Mouse (Mus musculus) lung, postnatal 0 days (tissue): ENCODE measurements around the gene Itgae. TPM values are rescaled to one million over a fixed set of nuclear protein-coding genes. Genes with fewer than 3 reads are reported as not detected.

Experiments used
- ATAC-seq: fragments of 200-750 bp; cut with Nextera tagmentation; 2 replicates; pipeline ENCODE4 v1.8.0; 2017; ENCODE audit warnings: moderate library complexity
- DNase-seq: peaks from one replicate; pipeline ENCODE4 v3.0.0-alpha.2; 2016; ENCODE audit warnings: low spot score
- H3K27ac ChIP-seq: fragments of 300-500 bp; sonication (generic); 2 replicates; pipeline ENCODE4 v1.5.1; 2014; ENCODE audit warnings: antibody characterized with exemption, mild to moderate bottlenecking, low read length, mixed read lengths
- H3K27me3 ChIP-seq: fragments of 300-500 bp; sonication (generic); replicated peaks from 2 replicates; pipeline ENCODE4 v1.6.1; 2014; ENCODE audit warnings: low read length, mixed read lengths; ENCODE audit not compliant: insufficient read depth
- H3K36me3 ChIP-seq: fragments of 300-500 bp; sonication (generic); 2 replicates; pipeline ENCODE4 v1.6.1; 2014; ENCODE audit warnings: low read length, mixed read lengths; ENCODE audit not compliant: insufficient read depth
- H3K4me1 ChIP-seq: fragments of 300-500 bp; sonication (generic); 2 replicates; pipeline ENCODE4 v1.6.1; 2014; ENCODE audit warnings: antibody characterized with exemption, low read depth, low read length, mixed read lengths; ENCODE audit not compliant: insufficient read depth
- H3K4me2 ChIP-seq: fragments of 300-500 bp; sonication (generic); replicated peaks from 2 replicates; pipeline ENCODE4 v1.6.1; 2014; ENCODE audit warnings: low read depth, mild to moderate bottlenecking, low read length, moderate library complexity, mixed read lengths
- H3K4me3 ChIP-seq: fragments of 300-500 bp; sonication (generic); 2 replicates; pipeline ENCODE4 v1.5.1; 2014; ENCODE audit warnings: low read depth, low read length
- H3K9ac ChIP-seq: fragments of 300-500 bp; sonication (generic); replicated peaks from 2 replicates; pipeline ENCODE4 v1.6.1; 2014; ENCODE audit warnings: low read depth, mild to moderate bottlenecking
- H3K9me3 ChIP-seq: fragments of 300-500 bp; sonication (generic); 2 replicates; pipeline ENCODE4 v1.6.1; 2016; ENCODE audit warnings: low read length, mixed read lengths
- CTCF ChIP-seq: IDR thresholded peaks from 2 replicates; pipeline ENCODE4 v1.5.1; 2016; ENCODE audit warnings: antibody characterized with exemption, mild to moderate bottlenecking
- EP300 ChIP-seq: IDR thresholded peaks from 2 replicates; pipeline ENCODE4 v1.6.1; 2016; ENCODE audit warnings: antibody characterized with exemption, mild to moderate bottlenecking, control low read depth
- WGBS: fragments of 180-500 bp; shearing (Covaris S2); extraction: QIAGEN DNeasy Blood & Tissue Kit; methylation state at CpG from one replicate; pipeline ENCODE4 v1.1.7; 2014; 5-methylcytosine and 5-hydroxymethylcytosine counted together
- polyA plus RNA-seq: library from polyadenylated mRNA; unstranded; fragments of >200 nt; fragmentation: Nextera tagmentation; extraction: Ambion mirVana; gene quantifications from 2 replicates; pipeline ENCODE4 v1.2.1, GENCODE M21; 2015

Gene Itgae
- polyA plus RNA-seq, 1 experiment from 2014 or later = 0.30 TPM

- ATAC-seq = no peak
- 70% methylated on average over 6 of the region's 6 CpGs for WGBS
- Histone ChIP-seq H3K27me3 (no peaks in the 10 kb centered on the region), H3K36me3 (no peaks in the 10 kb centered on the region), H3K9ac (no peak overlapping the region), H3K4me3 (no peak overlapping the region), H3K4me1 (no peaks in the 10 kb centered on the region), H3K4me2 (no peak overlapping the region), H3K9me3 (no peaks in the 10 kb centered on the region), H3K27ac (no peak overlapping the region)
- DNase-seq = no peak
- TF ChIP-seq CTCF (no peak), EP300 (no peak)
These were observed 64.7 kb downstream of the Itgae start for GRCm38 (mm10) chr11:73155071-73155470.

- Histone ChIP-seq H3K9ac (no peak within 1 kb of the TSS; the same call in 1 of the 2 replicates), H3K27ac (no peak within 1 kb of the TSS), H3K4me1 (no peaks in the 10 kb centered on the region), H3K4me2 (peak within 1 kb of the TSS; percentile 74), H3K4me3 (peak within 1 kb of the TSS; percentile 39), H3K27me3 (no peaks in the 10 kb centered on the region), H3K9me3 (no peaks in the 10 kb centered on the region), H3K36me3 (no peaks in the 10 kb centered on the region)
- peak; percentile 78 for ATAC-seq
- TF ChIP-seq CTCF = no peak
- TF ChIP-seq EP300 = no peak
- WGBS = 3% methylated on average over 49 of the region's 49 CpGs
- DNase-seq = peak; percentile 51
These were observed 69.8 kb downstream of the Itgae start, which contains the start of gene P2rx5 for GRCm38 (mm10) chr11:73159957-73160810. Gene P2rx5, plus strand, starts transcription at chr11:73160421.

GRCm38 (mm10) chr11:73160811-73161200 is 70.4 kb downstream of the Itgae start:
- Histone ChIP-seq H3K27ac (no peak overlapping the region), H3K4me1 (no peaks in the 10 kb centered on the region)
- 15% methylated on average over 6 of the region's 6 CpGs for WGBS

GRCm38 (mm10) chr11:73161616-73162015 is 71.2 kb downstream of the Itgae start:
- H3K4me1 ChIP-seq = no peaks in the 10 kb centered on the region
- ATAC-seq = no peak
- H3K9me3 ChIP-seq = no peaks in the 10 kb centered on the region
- H3K4me2 ChIP-seq = no peak overlapping the region
- H3K4me3 ChIP-seq = no peak overlapping the region
- WGBS = 71% methylated on average over 4 of the region's 4 CpGs
- no peak overlapping the region for H3K27ac ChIP-seq
- TF ChIP-seq CTCF = no peak
- TF ChIP-seq EP300 = no peak
- no peaks in the 10 kb centered on the region for H3K36me3 ChIP-seq
- no peaks in the 10 kb centered on the region for H3K27me3 ChIP-seq
- no peak overlapping the region for H3K9ac ChIP-seq
- no peak for DNase-seq

More at GRCm38 (mm10) chr11:73160811-73161200, 70.4 kb downstream of the Itgae start:
- Histone ChIP-seq H3K9ac (no peak overlapping the region; the same call in 1 of the 2 replicates), H3K36me3 (no peaks in the 10 kb centered on the region), H3K4me2 (peak overlapping the region; percentile 74), H3K4me3 (peak overlapping the region; percentile 39), H3K9me3 (no peaks in the 10 kb centered on the region), H3K27me3 (no peaks in the 10 kb centered on the region)
- TF ChIP-seq EP300 (no peak), CTCF (peak; percentile 48)
- ATAC-seq = peak; percentile 82
- peak; percentile 49 for DNase-seq

GRCm38 (mm10) chr11:73162284-73162683 is 71.9 kb downstream of the Itgae start:
- H3K4me3 ChIP-seq = no peak overlapping the region
- TF ChIP-seq EP300 (no peak), CTCF (no peak)
- WGBS = 52% methylated on average over 5 of the region's 5 CpGs
- DNase-seq = no peak
- H3K9me3 ChIP-seq = no peaks in the 10 kb centered on the region
- no peaks in the 10 kb centered on the region for H3K36me3 ChIP-seq
- no peak for ATAC-seq
- no peak overlapping the region for H3K4me2 ChIP-seq
- no peaks in the 10 kb centered on the region for H3K27me3 ChIP-seq
- H3K27ac ChIP-seq = no peak overlapping the region
- no peak overlapping the region for H3K9ac ChIP-seq
- H3K4me1 ChIP-seq = no peaks in the 10 kb centered on the region

- Histone ChIP-seq H3K9ac (no peak overlapping the region), H3K4me1 (peaks cover 8% of the 10 kb centered on the region; the same call in 1 of the 2 replicates), H3K4me2 (no peak overlapping the region), H3K36me3 (no peaks in the 10 kb centered on the region), H3K9me3 (no peaks in the 10 kb centered on the region), H3K4me3 (no peak overlapping the region), H3K27ac (no peak overlapping the region), H3K27me3 (no peaks in the 10 kb centered on the region)
- TF ChIP-seq CTCF = no peak
- WGBS = 82% methylated on average over 8 of the region's 8 CpGs
- DNase-seq (no peak), ATAC-seq (no peak)
These were observed 77.7 kb downstream of the Itgae start for GRCm38 (mm10) chr11:73168071-73168470.
